Comparison of ENCODE assay signal across 13 mouse cellular contexts in the genomic region with DNA sequence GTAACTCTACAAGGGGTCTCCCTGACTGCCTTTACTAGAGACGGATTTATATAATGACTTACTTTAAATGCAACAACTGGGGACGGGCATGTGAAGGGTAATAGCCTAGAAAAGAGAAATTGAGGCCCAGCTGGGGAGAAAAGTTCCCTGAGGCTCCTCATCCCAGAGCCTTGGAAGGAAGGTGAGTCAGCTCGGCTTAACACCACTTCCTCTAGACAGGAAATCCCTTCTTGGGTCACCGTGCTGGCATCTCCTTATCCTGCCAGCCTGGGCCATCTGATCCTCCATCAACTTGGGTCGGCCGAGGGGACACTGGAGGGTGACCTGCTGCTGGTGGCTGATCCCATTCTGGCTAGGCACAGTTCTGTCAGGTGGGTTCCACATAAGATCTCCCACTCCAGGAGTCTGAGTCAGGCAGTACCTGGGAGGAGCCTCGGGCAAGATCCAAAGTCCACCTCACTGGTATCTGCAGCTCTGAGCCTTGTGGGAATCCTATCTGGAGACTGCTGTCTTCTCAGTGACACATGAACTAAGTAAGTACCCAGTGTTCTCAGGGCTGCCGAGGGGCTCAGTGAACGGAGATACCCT. TPM values are rescaled to one million over a fixed set of nuclear protein-coding genes. Genes with fewer than 3 reads are reported as not detected.
DNase-seq lines count a peak whose midpoint lies in the region; ATAC-seq lines count a peak whose summit lies in the region.
"Had no signal": no experiment of that assay in that cellular context is flagged by ENCODE, and none has a peak within 500 bp of the region (broad histone marks: within the 10 kb centered on the region; RNA-seq: fewer than 3 reads in every experiment).

No protein-coding gene starts in this region.

- DNase-seq in embryonic facial prominence, embryonic 10.5 days (ENCODE audit: low spot score), result no peak
- peak; percentile 84 for DNase-seq in 416B (ENCODE audit: low read depth)
- peak; percentile 85 for DNase-seq in kidney, adult 9 months
- DNase-seq in adrenal gland, postnatal 14 days, result no peak
- no peak for DNase-seq in adrenal gland, adult 18-20 months (ENCODE audit: low spot score in 2 of 2)
- no peak for DNase-seq in cerebellum, adult 18-20 months
- DNase-seq: cerebellum, postnatal 36 days; layer of hippocampus, postnatal 36 days had no signal

- no peak overlapping the region; the same call in 1 of the 2 replicates for H3K9ac ChIP-seq in embryonic facial prominence, embryonic 13.5 days
- H3K9ac ChIP-seq in liver, embryonic 16.5 days (ENCODE audit: low read depth, low read length), result no peak overlapping the region
- H3K9ac ChIP-seq: limb, embryonic 15.5 days had no signal

- no peaks in the 10 kb centered on the region for H3K27me3 ChIP-seq in embryonic facial prominence, embryonic 13.5 days
- no peaks in the 10 kb centered on the region for H3K27me3 ChIP-seq in embryonic facial prominence, embryonic 10.5 days (replicated peaks; ENCODE audit: low read depth, poor library complexity, severe bottlenecking)
- no peaks in the 10 kb centered on the region for H3K27me3 ChIP-seq in liver, embryonic 16.5 days (ENCODE audit: control insufficient read depth, insufficient read depth, low read depth, low read length)
- H3K27me3 ChIP-seq: limb, embryonic 15.5 days had no signal

- no peak overlapping the region for H3K4me2 ChIP-seq in embryonic facial prominence, embryonic 13.5 days
- no peak overlapping the region for H3K4me2 ChIP-seq in liver, embryonic 16.5 days (ENCODE audit: low read depth, low read length)
- H3K4me2 ChIP-seq: limb, embryonic 15.5 days had no signal

- peak overlapping the region; percentile 34; the same call in 1 of the 2 replicates for H3K27ac ChIP-seq in embryonic facial prominence, embryonic 13.5 days
- no peak overlapping the region for H3K27ac ChIP-seq in embryonic facial prominence, embryonic 10.5 days (replicated peaks)
- H3K27ac ChIP-seq in liver, embryonic 16.5 days (ENCODE audit: low read length), result peak overlapping the region; percentile 9
- H3K27ac ChIP-seq: macrophage had no signal

- H3K36me3 ChIP-seq in embryonic facial prominence, embryonic 13.5 days, result peaks cover 66% of the 10 kb centered on the region
- peaks cover 87% of the 10 kb centered on the region for H3K36me3 ChIP-seq in embryonic facial prominence, embryonic 10.5 days (replicated peaks)
- H3K36me3 ChIP-seq in liver, embryonic 16.5 days (ENCODE audit: control insufficient read depth, insufficient read depth), result peaks cover 9% of the 10 kb centered on the region

- no peaks in the 10 kb centered on the region for H3K9me3 ChIP-seq in embryonic facial prominence, embryonic 13.5 days
- H3K9me3 ChIP-seq in embryonic facial prominence, embryonic 10.5 days, result no peaks in the 10 kb centered on the region
- H3K9me3 ChIP-seq in liver, embryonic 16.5 days (replicated peaks; ENCODE audit: control insufficient read depth, low read length), result no peaks in the 10 kb centered on the region
- H3K9me3 ChIP-seq: limb, embryonic 15.5 days had no signal

- ATAC-seq in embryonic facial prominence, embryonic 13.5 days (ENCODE audit: insufficient number of reproducible peaks, insufficient read depth, low FRiP score, low TSS enrichment, low read depth), result no peak
- ATAC-seq in liver, embryonic 16.5 days (ENCODE audit: low read depth), result no peak

- no peak overlapping the region for H3K4me3 ChIP-seq in embryonic facial prominence, embryonic 13.5 days
- H3K4me3 ChIP-seq in embryonic facial prominence, embryonic 10.5 days, result no peak overlapping the region
- H3K4me3 ChIP-seq in liver, embryonic 16.5 days (ENCODE audit: low read depth, low read length), result no peak overlapping the region
- H3K4me3 ChIP-seq: limb, embryonic 15.5 days had no signal

- 61% methylated on average over 9 of the region's 9 CpGs for WGBS in embryonic facial prominence, embryonic 13.5 days
- WGBS in embryonic facial prominence, embryonic 10.5 days, result 72% methylated on average over 9 of the region's 9 CpGs
- WGBS in liver, embryonic 16.5 days (ENCODE audit: insufficient replicate concordance), result 58% methylated on average over 9 of the region's 9 CpGs

- peaks cover 61% of the 10 kb centered on the region for H3K4me1 ChIP-seq in embryonic facial prominence, embryonic 13.5 days
- H3K4me1 ChIP-seq in embryonic facial prominence, embryonic 10.5 days, result peaks cover 64% of the 10 kb centered on the region
- peaks cover 59% of the 10 kb centered on the region for H3K4me1 ChIP-seq in liver, embryonic 16.5 days (ENCODE audit: control insufficient read depth, low read depth, low read length)

RNA-seq across cellular contexts. Expression of gene Oaf, which starts 13.0 kb away (rescaled TPM):
- 81.8 and 86.1 TPM in 2 replicates for polyA plus RNA-seq in embryonic facial prominence, embryonic 13.5 days (2015; fragmentation: Nextera tagmentation; extraction: Ambion mirVana)
- polyA plus RNA-seq in embryonic facial prominence, embryonic 10.5 days (2016; fragmentation: Nextera tagmentation; extraction: Ambion mirVana), result 55.2 and 57.0 TPM in 2 replicates
- polyA plus RNA-seq in liver, embryonic 16.5 days (2015; fragmentation: Nextera tagmentation; extraction: Ambion mirVana), result 24.4 and 29.0 TPM in 2 replicates
- total RNA-seq in adrenal gland, postnatal 14 days (2021), result 23.4 and 34.9 TPM in 2 replicates
- total RNA-seq in adrenal gland, adult 18-20 months (2021), result 10 to 100 TPM in 1 of 2 experiments, 1 to 10 TPM in 1; 9.9 to 38.0 TPM

RNA-seq across cellular contexts. Expression of gene Pou2f3, which starts 16.5 kb away (rescaled TPM):
- polyA plus RNA-seq in embryonic facial prominence, embryonic 13.5 days (2015; fragmentation: Nextera tagmentation; extraction: Ambion mirVana), result 2.0 and 2.1 TPM in 2 replicates
- not detected in 2 replicates for polyA plus RNA-seq in embryonic facial prominence, embryonic 10.5 days (2016; fragmentation: Nextera tagmentation; extraction: Ambion mirVana)
- polyA plus RNA-seq in liver, embryonic 16.5 days (2015; fragmentation: Nextera tagmentation; extraction: Ambion mirVana), result 0.07 TPM in 1 of 2 replicates, not detected in the other
- not detected in 2 replicates for total RNA-seq in adrenal gland, postnatal 14 days (2021)
- total RNA-seq in adrenal gland, adult 18-20 months (2021), result under 1 TPM; 0.20 to 0.22 TPM
- total RNA-seq: monocyte, adult 5-6 weeks had no signal
- polyA plus RNA-seq: macrophage had no signal

Comparison
In these comparisons a context has a peak if more than half of its experiments do, and no peak if none do; other contexts are left out.
1. DNase-seq: peak in 416B (single experiment) and kidney, adult 9 months (single experiment); none in embryonic facial prominence, embryonic 10.5 days (single experiment), adrenal gland, postnatal 14 days (single experiment), adrenal gland, adult 18-20 months (0 of 2) and cerebellum, adult 18-20 months (0 of 2).